Mouse (Mus musculus): ENCODE measurements around the gene Itk. TPM values are rescaled to one million over a fixed set of nuclear protein-coding genes. Genes with fewer than 3 reads are reported as not detected.
"Not testable (repeated sequence)": the region's sequence is repeated elsewhere in the genome, so short reads cannot be mapped to it uniquely, and the experiment has no call there.

The Itk gene
- total RNA-seq (2021) = under 1 TPM; 0.21 to 0.28 TPM
- long read RNA-seq, experiment 1 = 0 reads
- long read RNA-seq, experiment 2, partial matches to known transcripts = 0 of 1 reads
- long read RNA-seq, experiment 2, other reads (novel, unspliced or antisense) = 1 of 1 reads

DNA sequence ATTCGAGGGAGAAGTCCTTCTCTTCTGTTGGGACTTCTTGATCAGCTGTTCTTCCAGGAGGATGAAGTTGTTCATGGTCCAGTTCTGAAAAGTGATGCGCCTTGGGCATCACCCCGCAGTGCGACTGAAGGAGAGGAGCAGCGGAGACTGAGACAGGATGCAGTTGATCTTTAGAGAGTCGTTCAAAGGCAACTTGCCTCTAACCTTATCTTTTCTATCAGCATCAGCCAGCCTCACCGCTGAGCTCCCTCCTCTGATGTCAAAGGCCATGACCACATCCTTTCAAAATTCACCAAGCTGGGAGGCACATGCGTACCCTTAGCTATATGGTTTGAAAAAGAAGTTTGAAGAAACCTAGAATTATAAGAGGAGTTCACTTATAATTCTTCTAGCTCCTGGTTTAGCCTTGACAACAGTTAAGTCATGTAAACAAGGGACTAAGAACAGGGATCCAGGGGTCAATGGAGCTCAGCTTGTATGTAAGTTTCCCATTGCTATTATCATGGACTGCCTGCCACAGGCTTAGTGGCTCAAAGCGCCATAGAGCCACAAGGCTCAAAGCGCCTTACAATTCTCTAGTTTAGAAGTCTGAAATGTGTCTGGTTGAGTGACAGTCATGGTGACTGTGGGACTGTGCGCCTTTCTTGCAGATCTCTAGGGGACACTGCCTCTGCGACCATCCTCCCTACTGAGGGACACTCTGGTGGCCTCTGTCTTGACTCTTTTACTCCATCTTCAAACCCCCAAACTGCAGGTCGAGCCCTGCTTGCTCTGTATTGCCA lies at the start of gene Itk:
Itk (minus strand) TSS at position 180 of the 782 bp plus-strand sequence.
- no peak for DNase-seq (ENCODE audit: low spot score in 2 of 2)

DNA sequence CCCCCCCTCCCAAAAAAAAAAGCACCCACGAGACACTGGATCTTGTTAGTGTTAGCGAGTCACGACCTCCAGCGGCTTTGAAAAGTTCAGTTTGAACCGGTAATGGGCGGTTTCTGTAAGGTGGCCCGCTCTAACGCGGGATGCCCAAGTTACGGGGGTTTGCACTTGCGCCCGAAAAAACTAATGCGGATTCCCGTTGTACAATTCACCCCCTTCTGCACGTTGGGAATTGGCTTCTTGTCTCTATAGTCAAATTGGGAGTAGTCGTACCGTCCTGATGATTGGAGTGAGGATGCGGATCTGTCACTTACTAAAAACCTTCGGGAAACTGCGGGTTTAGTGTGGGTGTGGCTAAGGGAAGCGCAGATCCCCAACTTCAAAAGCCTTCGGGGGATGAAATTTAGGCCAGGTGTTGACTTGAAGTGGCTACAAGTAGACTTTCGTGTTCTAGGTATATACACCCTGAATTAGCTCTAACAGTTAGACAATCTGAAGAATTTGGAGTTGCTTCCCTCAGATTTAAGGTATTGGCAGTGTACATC lies 48.2 kb upstream of the Itk start:
- no peak for DNase-seq (ENCODE audit: low spot score in 2 of 2)

GRCm38 (mm10) chr11:46436760-46437458 lies 47.6 kb upstream of the Itk start, which contains the start of gene Med7:
Gene Med7, plus strand, starts transcription at chr11:46436925.
- peak; percentile 89 to 94 for DNase-seq (ENCODE audit: low spot score in 2 of 2)

DNA sequence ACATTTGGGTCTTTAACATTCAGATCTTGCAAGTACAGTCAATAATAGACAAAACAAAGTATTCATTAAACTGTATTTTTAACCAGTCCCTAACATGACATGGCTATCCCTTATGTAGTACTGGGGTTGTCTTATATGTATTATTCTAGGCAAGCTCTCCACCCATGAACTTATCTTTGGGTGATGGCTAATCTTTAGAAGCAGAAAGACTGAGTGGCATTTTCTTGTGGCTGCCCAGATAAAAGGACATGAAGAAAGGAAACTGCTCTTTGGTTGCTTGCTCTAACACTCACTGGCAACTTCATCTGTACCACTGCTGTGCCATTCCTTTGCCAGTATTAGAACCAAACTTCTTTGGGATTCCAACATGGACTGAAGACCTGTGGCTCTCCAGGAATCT lies 46.0 kb upstream of the Itk start:
- no peak for DNase-seq (ENCODE audit: low spot score in 2 of 2)

DNA sequence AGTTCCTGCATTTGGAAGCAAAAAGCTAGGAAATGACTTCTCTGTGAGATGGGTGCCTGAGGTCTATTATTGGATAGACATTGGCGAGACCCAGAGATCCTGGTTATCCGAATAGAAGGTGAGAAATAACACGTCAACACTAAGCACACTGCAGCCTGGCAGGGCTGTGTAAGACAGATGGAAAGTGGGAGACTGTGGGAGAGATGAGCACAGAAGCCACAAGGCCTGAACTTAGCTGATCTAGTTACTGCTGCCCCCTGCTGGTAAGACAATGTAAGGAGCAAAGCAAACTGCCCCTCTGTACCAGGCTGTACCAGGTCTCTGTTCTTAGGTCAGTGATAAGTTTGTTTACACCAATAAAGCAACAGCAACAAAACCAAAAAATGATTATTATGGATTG lies 41.8 kb upstream of the Itk start:
- DNase-seq (ENCODE audit: low spot score in 2 of 2) = peak; percentile 88 to 92

GRCm38 (mm10) chr11:46430123-46430522 lies 40.8 kb upstream of the Itk start:
- DNase-seq (ENCODE audit: low spot score in 2 of 2) = no peak

DNA sequence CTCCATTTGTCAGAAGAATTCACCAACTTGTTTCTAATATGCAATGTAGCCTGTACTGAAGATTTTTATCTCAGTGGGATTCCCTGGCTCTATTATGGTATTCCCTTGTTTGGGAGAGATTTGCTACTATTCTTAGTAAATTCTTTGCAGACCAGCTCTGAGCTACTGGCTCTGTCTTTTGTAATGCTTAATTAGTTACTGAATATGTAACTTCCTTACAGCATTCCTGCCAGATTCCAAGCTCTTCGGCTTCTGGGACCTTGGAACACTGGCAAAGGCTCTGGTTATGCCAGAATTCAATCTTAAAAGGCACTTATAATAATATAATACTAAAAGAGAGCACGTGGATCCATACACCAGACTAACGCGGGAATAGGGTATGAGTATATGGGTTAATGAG lies 38.8 kb upstream of the Itk start:
- DNase-seq (ENCODE audit: low spot score in 2 of 2) = not testable (repeated sequence)

DNA sequence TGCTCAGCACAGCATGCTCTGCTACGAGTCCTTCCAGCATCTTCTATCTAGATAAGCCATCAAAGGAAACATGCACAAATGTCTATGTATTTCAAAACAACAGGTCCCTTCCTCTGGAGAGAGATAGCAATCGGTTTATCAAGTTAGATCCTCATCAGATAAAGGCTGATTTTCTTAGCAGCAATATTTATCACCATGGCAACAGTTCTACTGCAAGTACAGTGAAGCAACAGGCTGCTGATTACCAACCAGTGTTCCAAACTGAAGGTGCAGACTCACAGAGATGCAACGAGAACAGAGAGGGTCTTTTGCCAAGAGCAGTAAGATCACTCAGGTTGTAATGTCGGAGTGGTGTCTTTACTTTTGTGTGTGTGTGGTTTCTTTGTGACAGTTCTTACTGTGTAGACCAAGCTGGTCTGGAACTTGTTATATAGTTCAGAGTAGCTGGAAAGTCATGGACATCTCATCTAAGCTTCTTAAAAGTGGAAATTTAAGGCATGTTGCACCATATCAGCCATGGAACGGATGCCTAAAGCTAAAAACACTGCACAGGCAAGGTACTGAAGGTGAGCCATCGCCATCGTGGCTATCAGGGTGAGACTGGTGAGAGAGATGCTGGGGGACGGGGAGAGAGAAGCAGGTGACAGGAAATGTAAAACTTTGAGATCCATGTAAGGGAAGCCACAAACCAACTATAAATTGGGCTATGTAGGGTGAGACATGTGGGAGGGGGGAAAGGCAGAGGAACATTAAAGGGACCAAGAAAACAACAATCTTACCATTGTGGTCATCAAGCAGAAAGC lies 32.0 kb upstream of the Itk start:
- DNase-seq (ENCODE audit: low spot score in 2 of 2) = no peak

DNA sequence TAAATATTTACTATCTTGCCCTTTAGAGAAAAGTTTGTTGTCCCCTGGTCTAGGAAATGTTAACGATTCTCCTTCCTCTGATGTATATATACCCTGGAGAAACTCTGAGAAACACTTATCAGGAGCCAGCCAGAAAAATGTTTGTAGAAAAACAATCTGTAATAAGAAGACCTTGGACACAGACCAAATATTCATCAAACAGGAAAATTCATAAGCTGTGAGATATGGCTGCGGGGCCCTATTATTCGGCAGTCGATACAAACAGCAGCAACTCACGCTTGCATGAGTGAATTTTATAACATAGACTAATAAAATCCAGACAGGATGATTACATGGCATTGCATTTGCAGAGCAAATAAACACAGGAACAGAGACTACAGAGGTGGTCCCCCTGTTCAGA lies 29.5 kb upstream of the Itk start:
- DNase-seq (ENCODE audit: low spot score in 2 of 2) = no peak

- no peak for DNase-seq (ENCODE audit: low spot score in 2 of 2)
Measured at GRCm38 (mm10) chr11:46418438-46418837, 29.1 kb upstream of the Itk start.

- no peak for DNase-seq (ENCODE audit: low spot score in 2 of 2)
Measured at GRCm38 (mm10) chr11:46410018-46410563, 20.8 kb upstream of the Itk start.

DNA sequence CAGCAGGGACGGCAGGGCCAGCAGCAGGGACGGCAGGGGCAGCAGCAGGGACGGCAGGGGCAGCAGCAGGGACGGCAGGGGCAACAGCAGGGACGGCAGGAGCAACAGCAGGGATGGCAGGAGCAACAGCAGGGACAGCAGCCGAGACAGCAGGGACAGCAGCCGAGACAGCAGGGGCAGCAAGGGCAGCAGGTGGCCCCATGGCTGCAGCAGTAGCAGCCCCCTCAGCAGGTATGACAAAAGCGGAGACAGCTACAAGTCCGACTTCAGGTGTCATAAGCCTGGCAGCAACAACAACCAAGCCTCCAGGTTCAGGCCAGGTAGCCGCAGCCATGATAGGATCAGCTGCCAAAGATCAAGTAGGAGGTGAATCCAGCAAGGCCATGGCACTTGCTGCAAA lies 17.4 kb upstream of the Itk start:
- no peak for DNase-seq (ENCODE audit: low spot score in 2 of 2)

- DNase-seq (ENCODE audit: low spot score in 2 of 2) = no peak
Measured at GRCm38 (mm10) chr11:46404986-46405385, 15.7 kb upstream of the Itk start.

GRCm38 (mm10) chr11:46401555-46401954 lies 12.2 kb upstream of the Itk start:
- no peak for DNase-seq (ENCODE audit: low spot score in 2 of 2)

DNA sequence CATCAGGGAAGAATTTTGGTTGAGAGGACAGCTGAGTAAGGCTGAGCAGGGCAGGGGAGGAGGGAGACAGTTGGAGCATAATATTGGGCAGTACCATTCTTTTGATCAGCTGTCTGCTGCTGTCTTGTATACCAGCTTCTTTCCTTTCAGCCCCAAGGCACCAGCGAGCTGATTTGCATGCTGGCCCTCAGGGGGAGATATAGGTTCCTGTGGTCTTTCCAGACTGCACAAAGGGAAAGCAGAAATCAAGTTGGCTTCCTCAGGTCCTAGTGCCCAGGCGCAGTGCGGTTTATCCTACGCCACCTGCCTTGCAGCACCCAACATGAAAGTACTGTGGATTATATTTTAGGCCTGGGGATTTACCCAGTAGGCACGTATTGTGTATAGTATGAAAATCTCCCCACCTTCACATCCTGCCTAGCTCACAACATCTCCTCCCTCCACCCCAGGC lies 9.6 kb upstream of the Itk start:
- no peak for DNase-seq (ENCODE audit: low spot score in 2 of 2)

DNA sequence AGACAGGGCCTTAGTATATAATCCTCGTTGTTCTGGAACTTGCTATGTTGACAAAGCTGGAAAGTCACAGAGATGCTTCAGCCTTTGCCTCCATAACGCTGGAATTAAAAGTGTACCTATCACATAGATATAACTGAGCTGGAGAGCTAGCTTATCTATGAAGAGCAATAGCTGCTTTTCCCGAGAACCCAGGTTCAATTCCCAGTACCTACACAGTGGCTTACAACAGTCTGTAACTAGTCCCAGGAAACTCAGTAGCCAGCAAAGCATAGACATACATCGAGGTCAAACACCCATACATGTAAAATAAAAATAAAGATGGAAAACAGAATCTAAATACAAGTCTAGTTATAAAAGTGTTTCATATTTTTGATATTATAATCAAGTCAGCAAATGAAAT lies 9.2 kb upstream of the Itk start:
- DNase-seq (ENCODE audit: low spot score in 2 of 2) = no peak

DNA sequence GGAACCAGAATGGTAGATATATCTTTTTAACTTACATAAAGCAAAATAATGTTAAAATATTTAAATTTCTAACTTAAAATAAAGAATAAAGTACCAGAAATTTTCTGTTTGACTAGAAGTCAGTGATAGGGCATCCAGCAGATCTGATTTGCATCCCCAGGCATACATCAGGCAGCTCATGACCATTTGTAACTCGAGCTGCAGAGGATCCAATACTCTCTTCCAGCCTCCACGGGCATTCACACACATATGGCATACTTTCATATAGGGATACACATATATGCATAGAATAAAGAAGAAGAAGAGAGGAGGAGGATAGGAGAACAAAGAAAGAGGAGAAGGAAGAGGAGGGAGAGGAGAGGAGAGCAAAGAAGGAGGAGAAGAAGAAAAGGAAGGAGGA lies 8.6 kb upstream of the Itk start:
- no peak for DNase-seq (ENCODE audit: low spot score in 2 of 2)

- peak in 1 of 2 experiments; percentile 11 for DNase-seq (ENCODE audit: low spot score in 2 of 2)
Measured at GRCm38 (mm10) chr11:46396860-46397179, 7.5 kb upstream of the Itk start.

- no peak for DNase-seq (ENCODE audit: low spot score in 2 of 2)
Measured at GRCm38 (mm10) chr11:46396167-46396859, 7.0 kb upstream of the Itk start, which contains the start of gene Fam71b. Gene Fam71b, plus strand, starts transcription at chr11:46396559.

GRCm38 (mm10) chr11:46395698-46396097 lies 6.4 kb upstream of the Itk start:
- DNase-seq (ENCODE audit: low spot score in 2 of 2) = no peak

All from left cerebral cortex, adult 18-20 months (tissue).